Mouse (Mus musculus) bone marrow macrophage, adult 2 months (primary cell): ENCODE measurements around the gene Siae.

Source experiments
- CTCF ChIP-seq: IDR thresholded peaks from 2 replicates; pipeline ENCODE4 v1.5.1; 2012; ENCODE audit warnings: low read depth, mild to moderate bottlenecking, low read length, moderate library complexity
- POLR2A ChIP-seq: IDR thresholded peaks from 2 replicates; pipeline ENCODE4 v1.6.1; 2012; ENCODE audit warnings: mild to moderate bottlenecking, low read depth, low read length, borderline replicate concordance

DNA sequence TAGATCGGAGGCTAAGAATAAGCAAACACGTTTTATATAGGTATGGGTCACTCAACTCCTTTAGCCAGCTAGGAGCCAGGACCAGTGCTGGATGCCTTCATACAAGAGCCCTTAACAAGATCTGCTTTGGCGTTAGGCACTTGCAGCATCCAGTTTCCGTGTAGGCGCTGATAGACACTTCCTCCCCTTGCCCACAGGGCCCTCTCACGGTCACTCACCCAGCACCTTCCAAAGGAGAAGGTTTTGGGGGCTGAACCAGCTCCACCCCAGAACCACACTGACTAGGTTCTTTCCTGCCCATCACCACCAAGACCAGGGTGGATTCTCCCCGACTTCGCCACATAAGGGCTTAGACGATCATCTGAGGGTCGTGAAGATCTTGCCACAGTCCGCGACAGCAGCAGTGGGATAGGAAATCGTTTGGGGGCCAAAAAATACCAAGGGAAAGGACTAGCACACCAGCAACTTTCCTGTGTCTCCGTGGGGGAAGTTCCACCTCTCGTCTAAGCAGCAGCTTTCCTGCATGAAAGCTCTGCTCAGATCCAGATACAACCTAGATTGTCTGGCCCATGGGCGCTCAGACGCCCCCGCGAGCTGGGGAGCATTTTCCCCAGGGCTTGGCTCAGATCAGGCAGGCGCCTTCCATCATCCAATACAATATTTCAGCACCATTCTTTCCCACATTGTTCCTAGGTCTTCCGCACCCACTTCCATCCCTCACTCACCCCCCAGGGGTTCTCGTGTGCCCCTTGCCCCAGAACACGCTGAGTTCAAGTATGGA is 3.6 kb upstream of the Siae start:
- no peak for TF ChIP-seq CTCF
- no peak for TF ChIP-seq POLR2A
